Mouse (Mus musculus): Measurements from ENCODE around the gene Ror2. TPM values are rescaled to one million over a fixed set of nuclear protein-coding genes. Genes with fewer than 3 reads are reported as not detected.
A peak's percentile ranks its signal among the peaks of the same experiment; 100 is the strongest.

Ror2 gene
- polyA plus RNA-seq, 1 experiment from 2014 or later = 0.18 TPM

DNA sequence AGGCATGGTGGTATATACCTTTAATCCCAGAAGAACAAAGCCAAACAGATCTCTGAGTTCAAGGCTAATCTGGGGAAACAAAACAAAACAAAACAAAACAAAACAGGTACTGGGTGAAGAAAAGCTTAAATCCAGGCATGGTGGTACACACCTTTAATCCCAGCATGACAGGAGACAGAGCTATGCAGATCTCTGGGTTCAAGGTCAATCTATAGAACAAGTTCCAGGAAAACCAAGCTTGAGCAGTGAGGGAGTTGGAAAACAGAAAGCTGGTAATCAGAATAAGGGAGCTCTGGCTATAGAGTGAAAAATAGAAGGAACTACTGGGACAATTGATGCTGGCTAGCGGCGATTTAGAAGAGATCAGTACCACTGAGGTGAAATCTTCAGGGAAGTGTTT lies 145.6 kb downstream of the Ror2 start:
- no peak for DNase-seq
- 84% methylated on average over 2 of the region's 2 CpGs for WGBS (ENCODE audit: insufficient replicate concordance)
- H3K27me3 ChIP-seq (ENCODE audit: insufficient read depth, low read length) = no peaks in the 10 kb centered on the region
- H3K4me1 ChIP-seq (ENCODE audit: insufficient read depth) = no peaks in the 10 kb centered on the region
- no peak overlapping the region for H3K4me2 ChIP-seq (ENCODE audit: low read depth, low read length)
- H3K36me3 ChIP-seq (replicated peaks; ENCODE audit: insufficient read depth, low read length) = no peaks in the 10 kb centered on the region
- H3K4me3 ChIP-seq (ENCODE audit: low read depth, low read length) = no peak overlapping the region
- no peak overlapping the region for H3K27ac ChIP-seq (ENCODE audit: low read depth)
- TF ChIP-seq EP300 (IDR thresholded peaks at IDR 0.05; ENCODE audit: low read depth) (no peak), CTCF (IDR thresholded peaks at IDR 0.05; ENCODE audit: low read depth) (no peak)
- no peaks in the 10 kb centered on the region for H3K9me3 ChIP-seq (ENCODE audit: low read length)
- ATAC-seq = no peak
- no peak overlapping the region for H3K9ac ChIP-seq (replicated peaks)

DNA sequence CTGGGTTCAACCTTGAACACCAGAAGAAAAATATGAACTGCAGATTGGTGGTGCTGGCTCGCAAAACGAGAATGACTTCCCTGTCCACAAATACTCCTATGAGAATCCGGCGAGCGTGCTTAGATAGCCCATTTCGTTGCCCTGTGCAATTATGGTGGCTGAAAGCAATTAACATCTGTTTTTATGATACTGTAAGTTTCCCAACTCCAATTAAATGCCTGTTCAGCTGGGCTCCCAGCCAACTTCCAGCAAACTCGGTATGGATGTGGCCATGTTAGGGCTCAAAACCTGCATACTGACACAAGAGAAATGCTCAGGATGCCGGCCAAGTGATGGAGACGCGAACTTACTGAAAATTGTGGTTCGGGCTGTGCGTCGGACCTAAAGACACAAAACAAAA lies 155.4 kb downstream of the Ror2 start:
- DNase-seq (no peak), ATAC-seq (no peak)
- Histone ChIP-seq H3K4me3 (ENCODE audit: low read depth, low read length) (no peak overlapping the region), H3K27ac (ENCODE audit: low read depth) (no peak overlapping the region), H3K9ac (replicated peaks) (no peak overlapping the region), H3K36me3 (replicated peaks; ENCODE audit: insufficient read depth, low read length) (no peaks in the 10 kb centered on the region), H3K27me3 (ENCODE audit: insufficient read depth, low read length) (no peaks in the 10 kb centered on the region), H3K4me2 (ENCODE audit: low read depth, low read length) (no peak overlapping the region), H3K4me1 (ENCODE audit: insufficient read depth) (no peaks in the 10 kb centered on the region), H3K9me3 (ENCODE audit: low read length) (no peaks in the 10 kb centered on the region)
- WGBS (ENCODE audit: insufficient replicate concordance) = 84% methylated on average over 13 of the region's 13 CpGs
- TF ChIP-seq EP300 (IDR thresholded peaks at IDR 0.05; ENCODE audit: low read depth) (no peak), CTCF (IDR thresholded peaks at IDR 0.05; ENCODE audit: low read depth) (no peak)

DNA sequence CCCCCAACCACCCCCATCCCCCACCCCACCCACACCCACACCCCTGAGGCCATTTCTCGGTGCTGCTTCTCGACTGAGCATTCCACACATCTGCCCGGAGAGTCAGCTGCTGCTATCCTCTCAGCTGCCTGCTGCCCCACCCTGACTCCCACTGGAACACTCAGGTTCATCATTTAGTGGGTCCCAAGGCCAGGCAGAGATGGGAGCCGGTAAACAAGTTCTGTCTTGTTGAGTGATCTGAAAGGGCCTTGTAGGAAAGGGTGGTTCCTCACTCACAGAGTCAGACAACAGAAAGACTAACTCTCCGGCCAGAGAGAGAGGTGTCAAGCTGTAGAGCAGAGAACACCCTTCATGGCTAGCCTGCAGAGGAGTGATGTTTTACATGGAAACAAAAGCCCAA lies 155.9 kb downstream of the Ror2 start:
- DNase-seq (no peak), ATAC-seq (no peak)
- Histone ChIP-seq H3K4me1 (ENCODE audit: insufficient read depth) (no peaks in the 10 kb centered on the region), H3K4me3 (ENCODE audit: low read depth, low read length) (no peak overlapping the region), H3K9ac (replicated peaks) (no peak overlapping the region), H3K4me2 (ENCODE audit: low read depth, low read length) (no peak overlapping the region), H3K36me3 (replicated peaks; ENCODE audit: insufficient read depth, low read length) (no peaks in the 10 kb centered on the region), H3K27ac (ENCODE audit: low read depth) (no peak overlapping the region), H3K27me3 (ENCODE audit: insufficient read depth, low read length) (no peaks in the 10 kb centered on the region), H3K9me3 (ENCODE audit: low read length) (no peaks in the 10 kb centered on the region)
- TF ChIP-seq CTCF (IDR thresholded peaks at IDR 0.05; ENCODE audit: low read depth) (no peak), EP300 (IDR thresholded peaks at IDR 0.05; ENCODE audit: low read depth) (no peak)
- 64% methylated on average over 5 of the region's 5 CpGs for WGBS (ENCODE audit: insufficient replicate concordance)

DNA sequence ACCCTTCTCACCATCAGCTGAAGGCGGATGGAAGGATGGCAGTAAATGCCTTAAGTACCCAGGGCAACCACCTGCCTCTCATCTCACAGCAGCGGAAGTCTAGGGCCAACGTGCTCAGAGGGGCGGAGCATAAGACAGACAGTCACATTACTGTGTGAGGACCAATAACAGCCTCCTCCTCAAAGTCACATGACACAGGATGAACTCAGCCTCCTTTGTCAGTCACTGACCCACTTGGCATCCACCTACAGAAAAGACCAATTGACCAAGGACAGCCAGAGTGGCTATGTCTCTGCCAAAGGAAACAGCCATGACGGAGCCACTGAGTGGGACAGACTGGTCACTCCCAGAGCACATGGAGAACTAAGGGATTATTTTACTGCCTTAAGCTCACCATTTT lies 160.3 kb downstream of the Ror2 start:
- Histone ChIP-seq H3K4me2 (ENCODE audit: low read depth, low read length) (no peak overlapping the region), H3K4me3 (ENCODE audit: low read depth, low read length) (no peak overlapping the region), H3K27ac (ENCODE audit: low read depth) (no peak overlapping the region), H3K27me3 (ENCODE audit: insufficient read depth, low read length) (no peaks in the 10 kb centered on the region), H3K36me3 (replicated peaks; ENCODE audit: insufficient read depth, low read length) (no peaks in the 10 kb centered on the region), H3K4me1 (ENCODE audit: insufficient read depth) (no peaks in the 10 kb centered on the region), H3K9me3 (ENCODE audit: low read length) (no peaks in the 10 kb centered on the region), H3K9ac (replicated peaks) (no peak overlapping the region)
- TF ChIP-seq EP300 (IDR thresholded peaks at IDR 0.05; ENCODE audit: low read depth) = no peak
- no peak for TF ChIP-seq CTCF (IDR thresholded peaks at IDR 0.05; ENCODE audit: low read depth)
- 63% methylated on average over 5 of the region's 5 CpGs for WGBS (ENCODE audit: insufficient replicate concordance)
- ATAC-seq (peak; percentile 89), DNase-seq (no peak)

DNA sequence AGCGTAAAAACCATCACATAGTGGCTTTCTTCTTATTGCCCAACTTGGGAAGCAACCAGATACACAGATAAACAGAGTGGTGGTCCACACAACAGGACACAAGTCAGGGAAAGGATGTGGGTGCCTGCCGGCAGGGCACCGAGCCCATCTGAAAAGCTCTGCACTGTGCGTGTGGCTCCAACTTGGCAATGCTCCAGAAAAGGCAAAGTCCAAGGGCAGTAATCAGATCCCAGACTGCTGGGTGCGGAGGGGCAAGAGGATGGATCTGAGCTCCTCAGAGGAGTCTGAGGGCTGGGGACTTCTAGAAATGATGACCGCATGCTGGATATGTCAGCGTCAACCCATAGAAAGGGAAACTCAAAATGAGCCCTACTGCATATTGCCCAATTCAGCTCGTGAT lies 163.8 kb downstream of the Ror2 start:
- Histone ChIP-seq H3K27me3 (ENCODE audit: insufficient read depth, low read length) (no peaks in the 10 kb centered on the region), H3K27ac (ENCODE audit: low read depth) (no peak overlapping the region), H3K36me3 (replicated peaks; ENCODE audit: insufficient read depth, low read length) (no peaks in the 10 kb centered on the region), H3K9ac (replicated peaks) (no peak overlapping the region), H3K4me2 (ENCODE audit: low read depth, low read length) (no peak overlapping the region), H3K9me3 (ENCODE audit: low read length) (no peaks in the 10 kb centered on the region), H3K4me1 (ENCODE audit: insufficient read depth) (no peaks in the 10 kb centered on the region), H3K4me3 (ENCODE audit: low read depth, low read length) (no peak overlapping the region)
- 59% methylated on average over 8 of the region's 8 CpGs for WGBS (ENCODE audit: insufficient replicate concordance)
- TF ChIP-seq CTCF (IDR thresholded peaks at IDR 0.05; ENCODE audit: low read depth) (no peak), EP300 (IDR thresholded peaks at IDR 0.05; ENCODE audit: low read depth) (no peak)
- peak; percentile 45 for DNase-seq
- 0 out of 2 replicates have a peak, but pooled peaks have one; percentile 20 for ATAC-seq

DNA sequence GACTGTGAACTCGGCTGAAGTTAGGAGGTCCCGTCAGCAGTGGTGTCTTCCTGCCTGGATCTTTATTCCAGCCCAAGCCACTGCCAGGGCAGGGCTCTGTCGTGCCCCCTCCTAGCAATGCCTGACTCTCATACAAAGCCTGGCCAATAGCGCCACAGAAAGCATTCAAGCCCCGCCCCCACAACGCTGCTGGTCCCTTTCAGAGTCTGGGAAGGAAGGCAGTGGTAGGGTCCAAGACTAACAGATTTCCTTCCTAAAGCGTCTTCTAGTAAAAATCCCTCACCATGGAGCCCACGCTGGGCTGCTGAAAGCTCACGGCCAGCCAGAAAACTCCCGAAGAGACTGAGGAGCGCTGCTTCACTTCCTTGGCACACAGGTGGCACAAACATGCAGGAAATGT lies 165.0 kb downstream of the Ror2 start:
- no peak overlapping the region for H3K4me3 ChIP-seq (ENCODE audit: low read depth, low read length)
- H3K4me2 ChIP-seq (ENCODE audit: low read depth, low read length) = no peak overlapping the region
- H3K36me3 ChIP-seq (replicated peaks; ENCODE audit: insufficient read depth, low read length) = no peaks in the 10 kb centered on the region
- no peaks in the 10 kb centered on the region for H3K4me1 ChIP-seq (ENCODE audit: insufficient read depth)
- no peaks in the 10 kb centered on the region for H3K9me3 ChIP-seq (ENCODE audit: low read length)
- no peaks in the 10 kb centered on the region for H3K27me3 ChIP-seq (ENCODE audit: insufficient read depth, low read length)
- ATAC-seq = no peak
- no peak overlapping the region for H3K27ac ChIP-seq (ENCODE audit: low read depth)
- WGBS (ENCODE audit: insufficient replicate concordance) = 48% methylated on average over 11 of the region's 11 CpGs
- no peak for DNase-seq
- no peak for TF ChIP-seq EP300 (IDR thresholded peaks at IDR 0.05; ENCODE audit: low read depth)
- no peak overlapping the region for H3K9ac ChIP-seq (replicated peaks)

Measured in liver, postnatal 0 days (tissue).